Mouse (Mus musculus): ENCODE results near the gene Clic5.
"Not testable (repeated sequence)": the region's sequence is repeated elsewhere in the genome, so short reads cannot be mapped to it uniquely, and the experiment has no call there.

The Clic5 gene

DNA sequence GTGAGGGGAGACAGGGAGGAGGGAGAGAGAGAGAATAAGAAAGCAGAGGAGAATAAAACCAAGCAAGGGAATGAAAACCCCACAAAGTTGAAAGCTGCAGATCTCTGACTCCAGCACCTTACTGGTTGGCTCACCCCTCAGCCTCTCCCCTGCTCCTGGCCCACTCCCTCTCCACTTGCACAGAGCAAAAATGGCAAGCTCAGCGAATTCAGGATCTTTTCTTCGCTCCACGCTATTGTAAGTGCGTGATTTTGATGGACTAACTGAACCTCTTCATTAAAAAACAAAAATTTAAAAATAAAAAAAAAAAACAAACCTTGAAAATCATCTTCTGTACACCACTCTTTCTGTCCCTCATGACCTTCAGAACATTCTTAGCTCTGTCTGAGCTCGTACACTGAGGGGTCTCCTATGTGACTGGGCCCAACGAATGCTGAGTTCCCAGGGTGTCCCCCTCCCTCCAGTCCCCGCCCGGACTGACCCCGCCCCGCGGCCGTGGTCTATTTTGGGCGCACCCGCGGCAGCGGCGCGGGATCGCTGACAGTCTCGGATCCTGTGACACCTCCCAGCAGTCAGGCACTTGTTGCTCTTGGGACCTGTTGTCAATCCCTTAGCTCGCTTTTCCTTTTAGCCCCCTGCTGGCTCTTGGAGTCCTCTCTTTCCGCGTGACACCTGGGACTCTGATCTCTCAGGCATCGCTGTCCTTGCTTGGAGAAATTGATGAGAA lies at the start of gene Clic5:
Clic5 (plus strand) TSS at position 543 of the 727 bp plus-strand sequence.
- peak; percentile 66 to 73 for DNase-seq

DNA sequence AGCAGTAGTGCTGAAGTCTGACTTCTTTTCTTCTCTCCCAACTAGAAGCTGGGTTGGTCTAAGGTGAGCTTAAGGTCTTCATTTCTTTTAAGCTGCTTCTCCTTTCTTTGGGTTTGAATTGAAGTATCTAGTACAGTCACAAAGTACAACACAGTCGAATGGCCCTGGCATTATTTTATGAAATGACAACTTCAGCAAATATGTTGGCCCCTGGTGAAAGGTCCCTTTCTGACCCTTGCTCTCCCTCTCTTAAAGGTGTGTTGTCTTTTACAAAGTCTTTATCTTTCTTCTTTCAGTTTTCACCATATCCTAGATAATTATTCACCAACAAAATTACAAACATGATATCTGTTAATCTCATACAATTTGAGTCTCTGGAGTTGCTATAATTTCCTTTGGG lies 42.6 kb upstream of the Clic5 start:
- DNase-seq: peak in 1 of 2 experiments; percentile 43

DNA sequence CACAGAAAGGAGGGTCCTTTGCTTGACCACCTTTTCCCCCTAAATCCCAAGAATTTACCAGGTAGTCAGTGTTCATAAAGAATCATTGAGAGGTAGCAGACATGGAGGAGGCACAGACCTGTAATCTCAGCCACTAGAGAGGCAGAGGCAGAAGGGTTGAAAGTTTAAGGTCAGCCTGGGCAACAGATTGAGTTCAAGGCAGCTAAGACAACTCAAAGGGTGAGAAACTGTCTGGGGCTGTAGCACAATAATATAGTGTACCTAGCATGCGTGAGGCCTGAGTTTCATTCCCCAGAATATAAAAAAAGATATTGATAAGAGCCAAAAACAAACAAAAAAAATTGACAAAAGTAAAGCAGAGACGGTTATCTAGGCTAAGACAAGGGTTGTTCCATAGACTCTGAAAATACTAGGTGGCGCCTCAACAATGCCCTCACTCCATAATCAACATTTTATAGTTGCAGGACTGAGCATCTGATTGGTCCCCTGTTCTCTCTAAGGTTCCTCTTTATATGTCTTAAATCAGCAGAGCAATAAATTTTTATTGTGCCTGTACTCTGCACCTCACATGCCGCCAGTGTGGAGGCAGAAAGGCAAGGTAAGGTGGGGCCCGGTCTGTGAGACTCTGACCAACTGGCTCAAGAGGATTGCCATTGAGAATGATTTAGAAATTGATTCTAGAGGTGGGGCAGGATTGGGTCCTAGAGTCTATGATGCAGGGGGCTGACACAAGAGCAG lies 40.1 kb upstream of the Clic5 start:
- no peak for DNase-seq

DNA sequence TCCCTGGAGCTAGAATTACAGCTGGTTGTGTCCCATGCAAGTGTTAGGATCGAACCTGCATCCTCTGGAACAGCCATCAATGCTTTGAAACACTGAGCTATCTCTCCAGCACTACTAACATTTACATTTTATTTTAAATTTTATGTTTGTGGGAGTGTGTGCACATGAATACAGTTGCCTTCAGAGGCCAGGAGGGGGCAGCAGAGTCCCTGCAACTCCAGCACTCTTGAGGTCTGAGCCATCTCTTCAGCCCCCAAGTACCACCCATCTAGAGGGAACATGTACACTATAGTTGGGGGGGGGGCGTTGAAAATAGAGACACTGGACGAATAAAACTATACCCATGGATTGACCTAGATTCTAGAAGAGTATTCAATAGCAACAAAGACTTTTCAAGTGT lies 37.3 kb upstream of the Clic5 start:
- peak; percentile 31 to 68 for DNase-seq

DNA sequence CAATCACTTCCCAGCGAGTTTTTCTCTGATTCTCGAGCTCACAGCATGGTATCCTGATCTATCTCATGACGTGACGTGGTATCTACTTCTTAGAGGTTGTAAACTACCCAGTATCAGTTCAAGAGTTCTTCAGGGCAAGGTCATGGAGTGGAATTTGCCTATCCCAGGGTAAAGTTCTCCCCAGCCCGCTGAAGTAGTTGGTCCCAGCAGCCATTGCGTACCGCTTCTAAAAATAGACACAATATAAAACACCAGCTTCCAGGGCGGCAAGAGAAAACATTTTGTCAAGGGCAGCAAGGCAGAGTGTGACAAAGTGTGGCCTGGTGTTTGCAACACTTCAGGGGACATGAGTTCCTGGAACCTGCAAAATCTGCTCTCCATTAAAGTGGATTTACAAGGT lies 36.5 kb upstream of the Clic5 start:
- peak; percentile 45 to 55 for DNase-seq

DNA sequence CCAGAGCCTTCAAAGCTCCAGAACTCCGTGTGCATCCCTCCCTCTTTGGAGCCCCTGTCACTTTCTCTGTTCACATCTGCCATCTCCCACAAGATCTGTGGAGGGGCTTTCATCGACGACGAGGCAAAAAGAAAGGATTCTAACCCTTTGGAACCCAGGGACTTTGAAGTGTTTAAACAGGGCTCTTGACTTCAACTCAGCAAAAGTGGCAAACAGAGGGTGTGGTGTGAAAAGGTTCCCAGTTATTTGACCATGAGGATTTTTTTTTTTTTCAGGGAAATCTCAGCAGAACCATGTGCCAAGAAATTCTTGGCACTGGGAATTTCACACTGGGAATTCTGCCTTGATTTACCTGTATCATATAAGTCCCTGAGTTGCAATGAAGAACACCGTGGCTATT lies 34.5 kb upstream of the Clic5 start:
- DNase-seq: no peak

DNA sequence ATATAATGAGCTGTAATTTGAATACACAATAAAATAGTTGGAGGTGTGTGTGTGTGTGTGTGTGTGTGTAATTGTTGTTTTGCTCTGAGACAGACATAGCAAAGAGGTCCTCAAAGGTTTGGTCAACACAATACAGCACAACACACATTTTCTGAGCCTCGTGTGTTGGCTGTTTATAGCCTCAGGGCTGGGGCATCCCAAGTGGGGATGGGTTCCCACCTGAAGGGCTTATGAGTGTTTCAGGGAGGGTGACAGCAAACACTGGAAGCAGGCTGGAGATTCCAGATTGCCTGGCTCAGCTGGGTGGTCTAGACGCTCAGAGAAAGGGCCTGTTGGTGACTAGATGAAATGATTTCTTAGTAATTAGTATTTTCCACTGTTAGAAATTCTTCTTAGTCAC lies 33.2 kb upstream of the Clic5 start:
- DNase-seq: no peak

DNA sequence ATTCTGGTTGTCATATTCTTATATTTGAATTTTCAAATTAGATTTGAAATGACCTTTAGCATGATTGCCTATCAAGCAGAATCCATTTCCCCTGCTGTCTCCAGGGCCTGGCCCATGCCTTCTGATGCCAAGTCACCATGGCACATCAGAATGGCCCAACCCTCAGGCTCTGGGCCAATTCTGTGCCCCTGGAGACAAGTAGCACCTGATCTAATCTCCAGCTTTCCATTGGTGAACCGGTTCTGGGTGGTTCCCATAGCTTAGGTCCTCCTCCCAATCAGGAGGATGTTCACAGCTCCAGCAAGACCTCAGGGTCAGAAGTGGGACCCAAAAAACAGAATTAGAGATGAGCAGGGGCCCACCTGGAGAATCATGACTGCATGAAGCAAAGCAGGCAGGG lies 30.2 kb upstream of the Clic5 start:
- no peak for DNase-seq

DNA sequence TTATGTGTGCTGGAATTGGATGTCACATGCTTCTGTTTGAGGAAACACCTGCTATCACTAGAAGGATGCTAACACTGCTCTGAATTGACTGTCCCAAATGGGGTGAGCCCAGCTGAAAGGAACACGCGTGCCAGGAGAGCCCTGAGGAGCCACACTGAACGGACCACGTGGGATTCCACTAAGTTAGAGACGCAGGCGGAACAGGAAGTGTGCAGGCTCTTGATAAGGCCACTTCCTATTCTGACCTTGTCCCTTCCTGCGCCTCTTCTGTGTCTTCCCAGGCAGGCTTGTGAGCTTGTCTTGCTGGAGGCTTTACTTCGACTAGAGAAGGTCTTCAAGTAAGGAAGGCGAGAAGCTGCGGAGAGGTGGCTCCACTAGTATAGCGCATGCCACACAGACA lies 27.9 kb upstream of the Clic5 start:
- no peak for DNase-seq

DNA sequence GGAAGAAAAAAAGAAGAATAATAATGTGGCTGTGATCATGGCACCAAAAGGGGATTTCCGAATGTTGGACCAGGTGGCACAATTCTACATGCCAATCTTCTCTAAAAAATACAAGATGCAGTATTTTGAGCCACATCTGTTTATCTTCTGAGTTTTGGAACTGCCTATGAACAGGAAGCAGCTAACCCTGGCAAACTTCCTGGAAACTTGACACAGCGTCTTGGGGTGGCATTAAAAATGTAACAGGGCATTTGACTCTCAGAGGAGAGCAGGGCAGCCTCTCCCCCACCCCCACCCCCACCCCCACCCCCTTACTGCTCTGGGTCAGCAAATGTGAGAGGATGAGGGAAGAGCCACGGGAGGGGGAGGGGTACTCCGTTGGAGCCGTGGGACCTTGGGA lies 25.9 kb upstream of the Clic5 start:
- DNase-seq: no peak

DNA sequence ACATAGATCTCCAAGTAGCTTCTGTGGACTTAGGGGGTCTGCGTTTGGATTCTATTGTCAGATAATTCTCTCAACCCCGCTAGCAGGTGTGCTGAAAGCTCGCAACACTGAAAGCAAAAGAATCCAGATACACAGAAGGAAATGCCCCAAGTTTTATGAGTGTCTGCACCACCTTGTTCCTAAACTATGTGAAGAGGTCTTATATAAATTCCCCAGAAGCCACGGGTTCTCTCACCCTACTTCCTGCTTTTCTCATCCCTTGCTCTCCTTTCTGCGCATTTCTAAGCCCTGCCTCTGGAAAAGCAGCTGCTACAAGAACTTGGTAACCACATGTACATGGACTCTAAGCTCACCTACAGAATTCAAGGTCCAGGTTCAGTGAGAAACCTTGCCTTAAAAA lies 25.4 kb upstream of the Clic5 start:
- no peak for DNase-seq

DNA sequence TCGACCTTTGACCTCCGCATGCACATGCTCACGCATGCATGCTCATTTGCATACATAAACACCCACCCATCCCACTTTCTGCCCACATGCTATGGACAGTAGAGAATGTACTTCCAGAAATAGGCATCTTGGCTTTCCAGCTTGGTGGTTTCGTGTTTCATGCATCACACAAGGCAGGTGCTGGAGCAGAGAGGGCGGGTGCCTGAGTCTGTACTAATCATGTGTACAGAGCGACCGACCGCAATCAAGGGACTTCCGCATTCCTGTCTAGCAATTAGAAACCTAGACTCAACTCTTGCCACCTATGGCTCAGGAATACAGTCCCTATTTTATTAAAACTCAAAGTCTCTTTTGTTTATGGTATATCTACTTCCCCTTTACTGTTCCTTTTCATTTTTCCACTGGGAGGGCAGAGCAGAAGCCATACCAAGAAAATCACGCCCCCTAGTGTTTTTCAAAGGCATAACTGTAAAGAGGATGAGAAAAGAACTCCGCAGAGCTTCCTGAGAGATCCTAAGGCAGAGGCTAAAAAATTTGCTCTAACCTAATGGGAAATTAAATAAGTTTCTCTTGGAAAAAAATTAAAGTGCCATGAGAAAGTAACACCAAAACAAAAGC lies 22.5 kb upstream of the Clic5 start:
- DNase-seq: peak in 1 of 2 experiments; percentile 27

DNA sequence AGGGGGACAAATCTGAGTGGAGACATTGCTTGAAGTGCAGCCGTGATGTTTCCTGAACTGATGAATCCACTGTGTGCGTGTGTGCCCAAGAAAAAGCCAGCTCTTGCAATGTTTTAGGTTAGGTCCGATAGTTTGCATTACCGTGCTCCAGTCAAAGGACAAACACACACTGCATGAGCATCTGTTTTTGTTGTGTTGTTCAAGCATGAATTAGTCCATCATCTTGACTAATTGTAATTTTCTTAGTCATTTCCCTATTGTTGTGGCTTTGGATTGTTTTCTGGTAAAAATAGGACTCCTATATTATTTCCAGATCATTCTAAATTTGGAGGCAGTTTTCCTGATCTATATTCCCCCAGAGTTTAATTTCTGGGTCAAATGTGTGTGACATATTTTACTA lies 18.7 kb upstream of the Clic5 start:
- no peak for DNase-seq

DNA sequence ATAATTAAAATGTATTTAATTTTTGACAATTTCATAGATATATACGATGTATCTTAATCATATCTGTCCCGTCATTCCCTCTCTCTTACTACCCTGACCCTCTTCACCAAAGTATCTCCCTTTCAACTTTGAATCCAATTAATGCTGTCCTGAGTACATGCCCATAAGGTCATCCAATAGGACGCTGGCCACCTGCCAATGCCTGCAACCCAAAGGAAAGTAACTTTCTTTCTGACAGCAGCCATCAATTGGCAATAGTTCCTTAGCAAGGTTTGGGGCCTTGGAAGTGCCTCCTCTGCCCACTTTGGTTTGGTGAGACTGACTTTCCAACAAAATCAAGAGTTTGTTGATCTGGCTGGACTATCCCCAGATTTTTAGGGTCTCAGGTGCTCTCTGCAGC lies 18.1 kb upstream of the Clic5 start:
- DNase-seq: peak in 1 of 2 experiments; percentile 44

DNA sequence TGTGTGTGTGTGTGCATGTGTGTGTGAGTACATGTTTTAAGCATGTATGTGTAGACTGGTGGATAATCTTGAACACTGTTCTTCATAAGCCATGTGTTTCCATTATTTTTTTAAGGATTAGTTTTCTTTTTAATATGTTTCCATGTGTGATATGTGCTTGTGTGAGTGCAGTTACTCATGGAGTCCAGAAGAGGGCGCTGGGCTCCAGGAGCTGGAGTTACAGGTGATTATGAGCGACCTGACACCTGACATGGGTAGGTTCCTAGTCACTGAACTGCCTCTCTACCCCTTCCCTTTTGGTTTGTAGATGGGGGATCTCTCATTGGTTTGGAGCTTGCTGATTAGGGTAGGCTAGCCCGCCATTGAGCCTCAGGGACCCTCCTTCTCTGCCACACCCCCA lies 16.5 kb upstream of the Clic5 start:
- DNase-seq: no peak

DNA sequence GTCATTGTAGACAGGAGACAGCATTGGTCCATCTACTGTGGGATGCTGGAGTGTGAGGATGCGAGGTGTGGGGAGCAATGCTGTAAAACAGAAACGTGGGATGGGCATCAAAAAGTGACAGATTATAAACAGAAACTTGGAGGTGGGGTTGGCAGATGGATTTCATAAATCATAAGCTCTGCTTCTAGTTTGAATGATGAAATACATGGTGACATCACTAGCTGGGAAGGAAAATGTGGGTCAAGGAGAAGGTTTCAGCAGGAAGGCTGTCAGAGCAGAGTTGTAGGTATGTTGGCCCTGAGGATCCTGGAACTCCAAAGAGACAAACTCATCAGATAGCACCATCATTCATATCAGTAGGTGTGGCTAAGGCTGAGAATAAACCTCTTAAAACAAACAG lies 15.0 kb upstream of the Clic5 start:
- DNase-seq: no peak

DNA sequence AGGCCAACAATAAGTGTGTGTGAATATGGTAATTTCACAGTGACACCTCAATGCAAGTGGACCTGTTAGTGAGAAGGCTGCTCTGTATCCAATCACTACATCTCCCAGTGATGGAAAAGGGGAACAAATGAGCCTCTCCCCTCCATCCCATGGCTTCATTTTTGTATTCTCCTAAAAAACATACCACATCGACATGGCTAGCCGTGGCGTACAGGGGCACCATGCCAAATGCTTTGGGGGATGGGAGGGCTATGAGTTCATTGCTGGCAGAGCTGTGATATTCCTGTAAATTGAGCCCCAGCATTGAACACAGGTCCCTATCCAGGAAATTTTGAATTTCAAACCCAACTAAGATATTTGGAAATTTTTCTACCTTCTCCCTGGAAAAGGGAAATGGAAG lies 11.1 kb upstream of the Clic5 start:
- no peak for DNase-seq

DNA sequence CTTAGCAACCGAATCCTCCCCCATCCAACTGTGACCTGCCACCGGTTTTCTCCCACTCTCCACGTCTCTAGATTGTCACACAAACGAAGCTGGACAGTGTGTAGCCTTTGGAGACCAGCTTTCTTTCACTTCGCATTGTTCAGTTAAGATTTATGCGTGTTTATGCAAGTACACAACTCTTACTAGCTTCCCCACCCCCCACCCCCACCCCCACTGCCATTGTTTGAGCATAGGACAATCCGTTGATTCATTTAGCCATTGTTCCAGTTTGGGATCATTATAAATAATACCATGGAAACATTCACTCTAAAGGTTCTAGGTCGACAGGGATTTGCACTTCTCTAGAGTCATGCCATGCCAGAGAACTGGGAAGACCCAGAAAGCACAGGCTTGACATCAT lies 7.0 kb upstream of the Clic5 start:
- no peak for DNase-seq

DNA sequence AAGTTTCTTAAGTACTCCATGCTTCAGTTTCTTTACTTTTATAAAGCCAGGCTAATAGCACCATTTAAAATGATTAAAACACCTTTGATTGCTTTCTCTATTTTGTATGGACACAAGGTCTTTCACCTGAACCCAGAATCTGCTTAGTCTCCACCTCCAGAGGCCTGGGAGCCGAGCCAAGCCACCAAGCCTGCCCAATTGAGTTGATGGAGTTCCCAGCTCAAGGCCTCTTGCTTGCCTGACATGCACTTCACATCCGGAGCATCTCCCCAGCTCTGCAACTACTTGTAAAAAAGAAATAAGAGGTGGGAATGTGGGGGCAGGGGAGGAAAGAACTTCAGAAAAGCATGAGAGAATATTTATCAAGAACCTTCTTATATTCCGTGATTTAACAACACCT lies 1.5 kb upstream of the Clic5 start:
- DNase-seq: peak in 1 of 2 experiments; percentile 36

DNA sequence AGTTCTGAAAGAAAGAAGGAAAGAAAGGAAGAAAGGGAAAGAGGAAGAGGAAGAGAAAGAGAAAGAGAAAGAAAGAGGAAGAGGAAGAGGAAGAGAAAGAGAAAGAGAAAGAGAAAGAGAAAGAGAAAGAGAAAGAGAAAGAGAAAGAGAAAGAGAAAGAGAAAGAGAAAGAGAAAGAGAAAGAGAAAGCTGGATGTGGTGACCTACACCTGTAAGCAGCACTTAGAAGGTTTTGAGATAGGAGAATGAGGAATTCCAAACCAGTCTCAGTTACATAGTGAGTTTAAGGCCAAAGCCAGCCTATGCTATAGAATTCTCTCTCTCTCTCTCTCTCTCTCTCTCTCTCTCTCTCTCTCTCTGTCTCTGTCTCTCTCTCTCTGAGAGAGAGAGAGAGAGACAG lies 847 bp upstream of the Clic5 start:
- not testable (repeated sequence) for DNase-seq

DNA sequence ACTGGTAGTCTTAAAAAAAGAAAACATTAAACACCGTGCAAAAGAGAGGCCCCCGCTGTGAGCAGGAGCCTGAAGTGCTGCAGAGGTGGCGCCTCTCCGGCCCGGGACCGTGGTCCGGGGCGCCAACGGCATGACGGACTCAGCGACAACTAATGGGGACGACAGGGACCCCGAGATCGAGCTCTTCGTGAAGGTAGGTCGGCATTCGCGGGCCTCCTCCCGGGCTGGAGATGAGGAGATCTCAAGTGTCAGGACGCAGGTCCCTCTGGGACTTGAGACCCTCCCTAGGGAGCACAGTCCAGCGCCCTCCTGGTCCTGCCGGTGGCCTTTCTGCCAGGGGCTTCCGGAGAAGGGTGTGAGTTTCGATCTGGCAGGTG lies 373 bp downstream of the Clic5 start:
- no peak for DNase-seq

DNA sequence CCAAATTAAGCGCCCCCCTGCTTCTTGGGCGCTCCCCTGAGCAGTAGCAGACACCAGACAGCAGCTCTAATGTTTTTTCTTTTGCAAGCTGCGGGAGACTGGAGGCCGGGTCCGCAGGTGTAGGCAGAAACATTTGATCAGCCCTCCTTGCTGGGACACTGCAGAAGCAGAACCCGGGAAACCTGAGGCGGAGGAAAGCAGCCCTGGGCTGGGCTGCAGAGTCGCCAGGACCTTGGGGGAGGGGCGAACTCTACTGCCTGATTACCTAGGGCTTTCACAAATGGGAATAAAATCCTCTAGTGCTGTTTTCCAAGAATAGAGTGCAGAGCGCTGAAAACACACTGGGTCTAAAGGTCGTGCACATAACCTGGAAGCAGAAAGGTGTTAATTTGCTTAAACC lies 1.3 kb downstream of the Clic5 start:
- peak; percentile 74 to 82 for DNase-seq

DNA sequence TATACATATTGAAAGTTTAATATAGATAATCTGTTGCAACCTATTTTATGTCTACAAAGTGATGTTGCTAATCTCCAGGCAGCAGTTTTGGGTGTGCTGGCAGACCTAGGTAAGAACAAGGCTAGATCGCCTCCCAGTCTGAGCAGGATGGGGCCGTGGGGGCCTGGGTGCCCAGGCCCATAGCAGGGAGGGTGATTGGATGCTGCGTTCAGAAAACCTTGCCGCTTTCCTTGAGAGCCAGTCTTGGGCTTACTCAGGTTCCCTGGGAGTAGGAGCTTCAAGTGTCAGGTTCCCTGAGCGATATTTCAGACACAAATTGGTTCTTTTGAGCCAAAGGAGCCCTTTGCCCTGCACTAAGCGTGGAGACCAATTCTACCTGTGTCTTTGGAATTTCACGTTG lies 1.9 kb downstream of the Clic5 start:
- no peak for DNase-seq

DNA sequence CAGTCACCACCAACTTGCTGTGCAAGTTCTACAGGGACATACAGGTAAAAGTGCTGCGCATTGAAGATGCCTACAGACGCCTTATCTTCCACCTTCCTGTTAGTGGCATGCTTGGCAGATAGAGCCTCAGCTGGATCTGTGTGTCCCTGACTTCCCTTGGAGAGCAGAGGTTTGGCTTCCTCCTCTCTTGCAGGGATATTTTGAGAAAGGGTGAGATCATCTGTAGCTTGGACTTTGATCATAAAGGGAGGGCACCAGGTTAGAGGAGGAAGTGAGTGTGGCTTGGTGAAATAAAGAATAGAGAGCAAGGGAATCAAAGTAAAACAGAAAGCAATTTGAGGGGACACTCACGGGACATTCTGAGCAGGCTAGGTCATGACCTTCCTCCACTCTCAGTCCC lies 4.6 kb downstream of the Clic5 start:
- peak; percentile 52 to 63 for DNase-seq
